Mouse (Mus musculus): ENCODE measurements around the gene Ptpn11. TPM values are rescaled to one million over a fixed set of nuclear protein-coding genes. Genes with fewer than 3 reads are reported as not detected.
"Not testable (repeated sequence)": the region's sequence is repeated elsewhere in the genome, so short reads cannot be mapped to it uniquely, and the experiment has no call there.

Ptpn11 gene
- polyA plus RNA-seq (2015; fragmentation: Nextera tagmentation; extraction: Ambion mirVana), result 6.6 and 7.0 TPM in 2 replicates

DNA sequence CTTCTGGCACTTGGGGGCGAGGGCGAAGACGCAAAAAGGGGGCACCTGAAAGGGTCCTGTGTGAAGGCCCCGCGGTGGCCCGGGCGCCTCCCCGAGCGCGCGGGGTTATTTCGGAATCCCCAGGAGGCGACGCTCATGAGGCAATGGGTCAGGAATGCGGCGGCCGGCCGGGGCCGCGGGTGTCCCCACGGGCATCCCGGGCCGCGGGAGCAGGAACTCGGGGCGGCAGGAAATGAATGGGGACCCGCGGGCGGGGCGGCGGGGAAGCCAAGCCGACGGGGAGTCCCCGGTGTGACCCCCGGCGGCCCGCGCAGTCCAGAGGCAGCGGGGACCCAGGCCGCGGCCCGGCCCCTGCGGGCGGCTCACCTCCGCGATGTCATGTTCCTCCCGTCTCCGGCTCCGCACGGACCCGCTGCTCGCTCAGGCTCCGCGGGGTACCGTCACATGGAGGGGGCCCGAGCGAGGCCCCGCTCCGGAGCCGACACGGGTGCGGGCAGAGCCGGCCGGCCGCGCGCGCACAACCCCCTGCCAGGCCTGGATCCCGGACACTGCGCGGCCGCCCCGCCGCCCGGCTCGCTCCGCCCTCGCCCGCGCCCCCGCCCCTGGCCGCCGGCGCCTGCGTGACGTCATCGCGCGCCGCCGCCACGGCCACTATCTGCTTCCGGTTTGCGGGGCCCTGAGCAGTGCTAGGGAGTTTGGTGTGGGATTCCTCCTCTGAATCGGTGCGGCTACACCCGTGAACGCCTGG is at the start of gene Ptpn11:
Gene Ptpn11, minus strand, starts transcription at position 562 of the 748 bp plus-strand sequence.
- peak within 1 kb of the TSS; percentile 96 for H3K4me3 ChIP-seq (ENCODE audit: low read depth, low read length)
- peak; percentile 94 for ATAC-seq (ENCODE audit: low read depth)

DNA sequence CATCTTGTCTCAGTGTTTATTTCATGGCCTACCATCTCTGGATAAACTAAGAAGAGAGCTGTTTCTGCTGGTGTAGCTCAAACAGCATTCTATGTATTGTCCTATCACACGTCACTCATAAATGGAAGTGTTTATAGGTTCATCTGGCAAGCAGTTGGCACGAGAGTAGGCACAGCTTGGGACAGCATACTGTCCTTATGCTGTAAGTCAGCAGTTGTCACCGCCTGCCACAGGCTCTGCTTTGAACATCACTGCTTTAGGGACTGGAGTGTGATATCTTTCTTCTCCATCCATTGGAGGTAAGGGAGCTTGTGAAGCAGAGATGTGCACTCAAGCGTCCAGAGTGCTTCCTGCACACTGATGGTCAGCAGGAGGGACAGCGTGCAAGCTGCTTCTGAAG is 48.6 kb upstream of the Ptpn11 start:
- H3K9ac ChIP-seq (ENCODE audit: low read depth, low read length), result peak overlapping the region; percentile 56
- no peak overlapping the region for H3K4me3 ChIP-seq (ENCODE audit: low read depth, low read length)
- H3K4me1 ChIP-seq (ENCODE audit: control insufficient read depth, low read depth, low read length), result peaks cover 86% of the 10 kb centered on the region
- H3K4me2 ChIP-seq (ENCODE audit: low read depth, low read length), result peak overlapping the region; percentile 28
- peak overlapping the region; percentile 98 for H3K27ac ChIP-seq (ENCODE audit: low read length)
- no peak for ATAC-seq (ENCODE audit: low read depth)
- no peaks in the 10 kb centered on the region for H3K27me3 ChIP-seq (ENCODE audit: control insufficient read depth, insufficient read depth, low read depth, low read length)
- WGBS (ENCODE audit: insufficient replicate concordance), result 51% methylated on average over 5 of the region's 5 CpGs
- no peaks in the 10 kb centered on the region for H3K36me3 ChIP-seq (ENCODE audit: control insufficient read depth, insufficient read depth)
- no peaks in the 10 kb centered on the region for H3K9me3 ChIP-seq (replicated peaks; ENCODE audit: control insufficient read depth, low read length)

More for the DNA sequence above, at the start of gene Ptpn11:
- WGBS (ENCODE audit: insufficient replicate concordance), result under 1% methylated on average over 87 of the region's 98 CpGs
- H3K4me1 ChIP-seq (ENCODE audit: control insufficient read depth, low read depth, low read length), result peaks cover 54% of the 10 kb centered on the region
- H3K36me3 ChIP-seq (ENCODE audit: control insufficient read depth, insufficient read depth), result no peaks in the 10 kb centered on the region
- peak within 1 kb of the TSS; percentile 91 for H3K4me2 ChIP-seq (ENCODE audit: low read depth, low read length)
- H3K27ac ChIP-seq (ENCODE audit: low read length), result peak within 1 kb of the TSS; percentile 86
- H3K9me3 ChIP-seq (replicated peaks; ENCODE audit: control insufficient read depth, low read length), result no peaks in the 10 kb centered on the region
- no peaks in the 10 kb centered on the region for H3K27me3 ChIP-seq (ENCODE audit: control insufficient read depth, insufficient read depth, low read depth, low read length)
- peak within 1 kb of the TSS; percentile 92 for H3K9ac ChIP-seq (ENCODE audit: low read depth, low read length)

DNA sequence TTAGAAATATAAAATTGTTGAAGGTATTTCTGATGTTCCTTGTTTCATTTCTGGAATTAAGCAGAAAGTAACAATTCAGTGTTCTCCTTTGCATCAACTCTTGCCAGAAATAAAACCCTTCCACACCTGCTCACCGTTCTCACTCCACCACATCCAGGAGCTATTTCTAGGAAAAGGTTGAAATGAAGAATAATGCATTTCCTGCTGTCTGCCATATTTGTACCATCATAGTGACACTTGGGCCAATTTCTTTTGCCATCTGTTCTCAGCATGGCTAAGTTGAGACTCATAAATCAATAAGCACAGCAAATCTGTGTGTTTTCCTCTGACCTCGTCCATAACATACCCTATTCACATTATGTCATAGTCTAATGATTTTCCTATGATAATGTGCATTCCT is 47.0 kb upstream of the Ptpn11 start:
- Histone ChIP-seq H3K27ac (ENCODE audit: low read length) (peak overlapping the region; percentile 98), H3K4me2 (ENCODE audit: low read depth, low read length) (no peak overlapping the region), H3K9ac (ENCODE audit: low read depth, low read length) (peak overlapping the region; percentile 40)

DNA sequence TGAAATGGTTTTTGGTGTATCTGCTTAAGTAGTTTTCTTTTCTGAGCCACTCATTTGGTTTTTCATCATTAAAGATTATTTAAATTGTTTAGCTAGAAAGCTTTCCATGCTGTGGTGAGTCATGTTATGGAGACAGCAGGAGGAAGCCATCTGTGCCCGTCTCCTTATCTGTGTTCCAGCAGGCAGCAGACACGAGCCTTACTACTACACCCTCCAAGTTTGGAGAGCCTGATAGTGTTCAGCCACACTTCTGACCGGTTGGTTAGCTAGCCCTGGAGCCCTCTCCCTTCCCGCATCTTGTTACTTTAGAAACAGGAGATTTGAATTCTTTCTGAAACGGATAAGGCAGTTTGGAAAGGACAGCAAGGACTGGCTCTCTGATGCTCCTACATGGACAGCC is 45.0 kb upstream of the Ptpn11 start:
- Histone ChIP-seq H3K9ac (ENCODE audit: low read depth, low read length) (peak overlapping the region; percentile 62), H3K27ac (ENCODE audit: low read length) (peak overlapping the region; percentile 98), H3K9me3 (replicated peaks; ENCODE audit: control insufficient read depth, low read length) (no peaks in the 10 kb centered on the region), H3K27me3 (ENCODE audit: control insufficient read depth, insufficient read depth, low read depth, low read length) (no peaks in the 10 kb centered on the region), H3K36me3 (ENCODE audit: control insufficient read depth, insufficient read depth) (peaks cover 4% of the 10 kb centered on the region; the same call in 1 of the 2 replicates), H3K4me3 (ENCODE audit: low read depth, low read length) (peak overlapping the region; percentile 42), H3K4me2 (ENCODE audit: low read depth, low read length) (peak overlapping the region; percentile 54), H3K4me1 (ENCODE audit: control insufficient read depth, low read depth, low read length) (peaks cover 84% of the 10 kb centered on the region)
- peak; percentile 98 for ATAC-seq (ENCODE audit: low read depth)
- 19% methylated on average over 5 of the region's 5 CpGs for WGBS (ENCODE audit: insufficient replicate concordance)

More for the DNA sequence above, 47.0 kb upstream of the Ptpn11 start:
- Histone ChIP-seq H3K4me3 (ENCODE audit: low read depth, low read length) (no peak overlapping the region), H3K27me3 (ENCODE audit: control insufficient read depth, insufficient read depth, low read depth, low read length) (no peaks in the 10 kb centered on the region), H3K4me1 (ENCODE audit: control insufficient read depth, low read depth, low read length) (peaks cover 87% of the 10 kb centered on the region), H3K9me3 (replicated peaks; ENCODE audit: control insufficient read depth, low read length) (no peaks in the 10 kb centered on the region), H3K36me3 (ENCODE audit: control insufficient read depth, insufficient read depth) (no peaks in the 10 kb centered on the region)
- ATAC-seq (ENCODE audit: low read depth), result no peak
- 74% methylated on average over 2 of the region's 2 CpGs for WGBS (ENCODE audit: insufficient replicate concordance)

DNA sequence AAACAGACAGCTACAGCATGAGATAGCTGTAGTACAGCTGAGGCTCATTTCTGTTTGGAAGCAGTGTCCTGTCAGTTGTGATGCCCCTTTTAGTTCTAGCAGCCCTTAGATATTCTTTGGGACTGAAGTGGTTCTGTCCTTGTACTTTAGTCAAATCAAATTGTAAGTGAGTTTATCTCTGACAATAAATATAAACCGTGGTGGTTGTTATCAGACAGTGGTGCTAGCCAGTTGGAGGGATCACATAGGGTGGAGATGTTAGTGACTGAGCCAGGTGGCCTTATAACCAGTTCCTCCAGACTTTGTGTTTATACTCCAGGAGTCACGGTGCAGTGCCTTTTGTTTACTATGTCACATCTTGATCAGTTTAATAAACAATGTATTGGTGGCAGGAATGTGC is 42.5 kb upstream of the Ptpn11 start:
- H3K4me3 ChIP-seq (ENCODE audit: low read depth, low read length), result peak overlapping the region; percentile 25; the same call in 1 of the 2 replicates
- WGBS (ENCODE audit: insufficient replicate concordance), result 24% methylated on average over 2 of the region's 2 CpGs
- ATAC-seq (ENCODE audit: low read depth), result peak; percentile 49

DNA sequence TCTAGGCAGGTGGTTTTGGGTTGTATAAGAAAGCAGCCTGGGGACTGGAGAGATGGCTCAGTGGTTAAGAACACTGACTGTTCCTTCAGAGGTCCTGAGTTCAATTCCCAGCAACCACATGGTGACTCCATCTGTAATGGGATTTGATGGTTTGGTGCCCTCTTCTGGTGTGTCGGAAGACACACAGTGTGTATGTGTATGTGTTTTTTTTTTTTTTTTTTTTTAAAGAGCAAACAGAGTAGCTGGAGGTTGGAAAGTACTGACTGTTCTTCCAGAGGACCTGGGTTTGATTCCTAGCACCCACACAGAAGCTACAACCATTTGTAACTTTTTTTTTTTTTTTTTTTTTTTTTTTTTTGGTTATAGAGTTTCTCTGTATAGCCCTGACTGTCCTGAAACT is 41.6 kb upstream of the Ptpn11 start:
- no peak overlapping the region for H3K4me3 ChIP-seq (ENCODE audit: low read depth, low read length)
- no peaks in the 10 kb centered on the region for H3K27me3 ChIP-seq (ENCODE audit: control insufficient read depth, insufficient read depth, low read depth, low read length)
- peak overlapping the region; percentile 98 for H3K27ac ChIP-seq (ENCODE audit: low read length)
- ATAC-seq (ENCODE audit: low read depth), result no peak
- H3K36me3 ChIP-seq (ENCODE audit: control insufficient read depth, insufficient read depth), result peaks cover 16% of the 10 kb centered on the region
- H3K4me2 ChIP-seq (ENCODE audit: low read depth, low read length), result no peak overlapping the region
- H3K9ac ChIP-seq (ENCODE audit: low read depth, low read length), result no peak overlapping the region
- H3K9me3 ChIP-seq (replicated peaks; ENCODE audit: control insufficient read depth, low read length), result no peaks in the 10 kb centered on the region
- 82% methylated on average over 1 of the region's 1 CpGs for WGBS (ENCODE audit: insufficient replicate concordance)
- H3K4me1 ChIP-seq (ENCODE audit: control insufficient read depth, low read depth, low read length), result peaks cover 84% of the 10 kb centered on the region

More for the DNA sequence above, 42.5 kb upstream of the Ptpn11 start:
- Histone ChIP-seq H3K36me3 (ENCODE audit: control insufficient read depth, insufficient read depth) (peaks cover 16% of the 10 kb centered on the region), H3K27me3 (ENCODE audit: control insufficient read depth, insufficient read depth, low read depth, low read length) (no peaks in the 10 kb centered on the region), H3K4me2 (ENCODE audit: low read depth, low read length) (peak overlapping the region; percentile 58), H3K9me3 (replicated peaks; ENCODE audit: control insufficient read depth, low read length) (no peaks in the 10 kb centered on the region), H3K4me1 (ENCODE audit: control insufficient read depth, low read depth, low read length) (peaks cover 87% of the 10 kb centered on the region), H3K9ac (ENCODE audit: low read depth, low read length) (peak overlapping the region; percentile 65), H3K27ac (ENCODE audit: low read length) (peak overlapping the region; percentile 98)

DNA sequence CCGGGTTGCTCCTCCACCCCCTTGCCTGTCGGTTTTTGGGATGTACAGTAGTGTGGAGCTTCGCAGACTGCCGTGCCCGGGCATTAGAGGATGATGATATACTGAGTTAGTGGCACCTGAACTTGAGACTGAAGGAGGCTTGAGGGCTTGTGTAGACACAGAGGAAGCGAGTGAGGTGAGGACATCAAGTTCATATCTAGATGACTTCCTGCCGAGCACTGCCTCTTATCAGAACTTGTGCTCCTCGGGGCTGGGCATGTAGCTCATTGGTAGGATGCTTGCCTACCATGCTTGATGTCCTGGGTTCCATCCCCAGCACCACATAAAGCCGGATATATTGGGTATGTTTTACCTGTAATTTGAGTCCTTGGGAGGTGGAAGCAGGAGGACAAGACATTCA is 39.6 kb upstream of the Ptpn11 start:
- Histone ChIP-seq H3K4me1 (ENCODE audit: control insufficient read depth, low read depth, low read length) (peaks cover 85% of the 10 kb centered on the region), H3K27me3 (ENCODE audit: control insufficient read depth, insufficient read depth, low read depth, low read length) (no peaks in the 10 kb centered on the region), H3K4me3 (ENCODE audit: low read depth, low read length) (peak overlapping the region; percentile 41), H3K9ac (ENCODE audit: low read depth, low read length) (peak overlapping the region; percentile 62), H3K27ac (ENCODE audit: low read length) (peak overlapping the region; percentile 91), H3K4me2 (ENCODE audit: low read depth, low read length) (peak overlapping the region; percentile 58), H3K36me3 (ENCODE audit: control insufficient read depth, insufficient read depth) (peaks cover 16% of the 10 kb centered on the region), H3K9me3 (replicated peaks; ENCODE audit: control insufficient read depth, low read length) (no peaks in the 10 kb centered on the region)
- WGBS (ENCODE audit: insufficient replicate concordance), result 52% methylated on average over 9 of the region's 9 CpGs
- ATAC-seq (ENCODE audit: low read depth), result peak; percentile 64

DNA sequence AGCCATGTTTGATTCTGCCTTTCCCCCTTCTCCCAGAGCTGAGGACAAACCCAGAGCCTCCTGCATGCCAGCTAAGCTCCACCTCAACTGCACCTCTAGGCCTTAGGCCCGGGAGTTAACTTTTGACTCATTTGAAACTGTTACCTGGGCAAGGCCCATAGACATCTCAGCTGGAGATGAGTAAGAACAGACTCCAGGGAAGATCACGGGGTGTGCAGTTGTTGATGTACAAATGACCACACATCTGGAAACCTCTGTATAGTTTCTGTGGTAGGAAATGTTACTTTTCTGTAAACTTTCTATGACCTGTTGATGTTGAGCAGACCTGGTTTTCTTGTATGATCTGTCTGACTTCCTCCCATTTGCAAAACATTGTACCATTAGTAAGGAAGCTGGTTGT is 38.0 kb upstream of the Ptpn11 start:
- 88% methylated on average over 2 of the region's 2 CpGs for WGBS (ENCODE audit: insufficient replicate concordance)
- Histone ChIP-seq H3K27ac (ENCODE audit: low read length) (0 out of 2 replicates have a peak overlapping the region, but pooled peaks have one; percentile 32), H3K9ac (ENCODE audit: low read depth, low read length) (0 out of 2 replicates have a peak overlapping the region, but pooled peaks have one; percentile 8), H3K36me3 (ENCODE audit: control insufficient read depth, insufficient read depth) (peaks cover 19% of the 10 kb centered on the region), H3K9me3 (replicated peaks; ENCODE audit: control insufficient read depth, low read length) (no peaks in the 10 kb centered on the region), H3K27me3 (ENCODE audit: control insufficient read depth, insufficient read depth, low read depth, low read length) (no peaks in the 10 kb centered on the region), H3K4me2 (ENCODE audit: low read depth, low read length) (no peak overlapping the region), H3K4me3 (ENCODE audit: low read depth, low read length) (no peak overlapping the region), H3K4me1 (ENCODE audit: control insufficient read depth, low read depth, low read length) (peaks cover 82% of the 10 kb centered on the region)
- no peak for ATAC-seq (ENCODE audit: low read depth)

DNA sequence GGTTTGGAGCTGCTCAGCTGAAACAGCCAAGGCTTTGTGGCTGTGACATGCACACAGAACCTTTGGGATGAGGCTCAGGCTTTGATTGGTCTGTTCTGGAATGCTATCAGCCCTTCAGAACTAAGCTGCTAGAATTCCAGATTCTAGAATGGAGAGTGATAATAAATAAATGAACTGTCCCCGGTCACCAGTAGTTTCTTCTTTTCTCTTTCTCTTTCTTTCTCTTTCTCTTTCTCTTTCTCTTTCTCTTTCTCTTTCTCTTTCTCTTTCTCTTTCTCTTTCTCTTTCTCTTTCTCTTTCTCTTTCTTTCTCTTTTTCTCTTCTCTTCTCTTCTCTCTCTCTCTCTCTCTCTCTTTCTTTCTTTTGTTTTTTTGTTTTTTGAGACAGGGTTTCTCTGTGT is 36.1 kb upstream of the Ptpn11 start:
- ATAC-seq (ENCODE audit: low read depth); H3K27me3 ChIP-seq (ENCODE audit: control insufficient read depth, insufficient read depth, low read depth, low read length); H3K9me3 ChIP-seq (replicated peaks; ENCODE audit: control insufficient read depth, low read length); H3K9ac ChIP-seq (ENCODE audit: low read depth, low read length); H3K4me3 ChIP-seq (ENCODE audit: low read depth, low read length): not testable (repeated sequence)
- peaks cover 15% of the 10 kb centered on the region for H3K36me3 ChIP-seq (ENCODE audit: control insufficient read depth, insufficient read depth)
- peak overlapping the region; percentile 57 for H3K27ac ChIP-seq (ENCODE audit: low read length)
- peak overlapping the region; percentile 7; the same call in 1 of the 2 replicates for H3K4me2 ChIP-seq (ENCODE audit: low read depth, low read length)
- peaks cover 67% of the 10 kb centered on the region for H3K4me1 ChIP-seq (ENCODE audit: control insufficient read depth, low read depth, low read length)
- WGBS (ENCODE audit: insufficient replicate concordance), result 94% methylated on average over 1 of the region's 1 CpGs

Data from liver, embryonic 16.5 days (tissue).